Mouse (Mus musculus): ENCODE data around the gene Rab13.

Gene Rab13

GRCm38 (mm10) chr3:90213377-90213866 is at the start of gene Rab13, which contains the start of gene Rps27:
TSS of gene Rab13 (plus strand) at chr3:90213695.
TSS of gene Rps27 (minus strand) at chr3:90213651.
- DNase-seq (ENCODE audit: low spot score in 2 of 2) = peak; percentile 92 to 97

- no peak for DNase-seq (ENCODE audit: low spot score in 2 of 2)
Observed at GRCm38 (mm10) chr3:90179566-90179965, 33.9 kb upstream of the Rab13 start.

GRCm38 (mm10) chr3:90183581-90183980 is 29.9 kb upstream of the Rab13 start:
- no peak for DNase-seq (ENCODE audit: low spot score in 2 of 2)

GRCm38 (mm10) chr3:90190859-90191510 is 22.5 kb upstream of the Rab13 start:
- DNase-seq (ENCODE audit: low spot score in 2 of 2) = no peak

- DNase-seq (ENCODE audit: low spot score in 2 of 2) = no peak
Observed at GRCm38 (mm10) chr3:90194759-90195158, 18.7 kb upstream of the Rab13 start.

GRCm38 (mm10) chr3:90195644-90196043 is 17.9 kb upstream of the Rab13 start:
- no peak for DNase-seq (ENCODE audit: low spot score in 2 of 2)

GRCm38 (mm10) chr3:90197548-90197947 is 15.9 kb upstream of the Rab13 start:
- no peak for DNase-seq (ENCODE audit: low spot score in 2 of 2)

- DNase-seq (ENCODE audit: low spot score in 2 of 2) = no peak
Observed at GRCm38 (mm10) chr3:90202884-90203283, 10.6 kb upstream of the Rab13 start.

- DNase-seq (ENCODE audit: low spot score in 2 of 2) = no peak
Observed at GRCm38 (mm10) chr3:90203619-90204018, 9.9 kb upstream of the Rab13 start.

GRCm38 (mm10) chr3:90204582-90204981 is 8.9 kb upstream of the Rab13 start:
- DNase-seq (ENCODE audit: low spot score in 2 of 2) = no peak

- DNase-seq (ENCODE audit: low spot score in 2 of 2) = no peak
Observed at GRCm38 (mm10) chr3:90208662-90209061, 4.8 kb upstream of the Rab13 start.

GRCm38 (mm10) chr3:90209908-90210566 is 3.5 kb upstream of the Rab13 start:
- no peak for DNase-seq (ENCODE audit: low spot score in 2 of 2)

GRCm38 (mm10) chr3:90211475-90212398 is 1.8 kb upstream of the Rab13 start:
- DNase-seq (ENCODE audit: low spot score in 2 of 2) = no peak

GRCm38 (mm10) chr3:90212723-90213122 is 772 bp upstream of the Rab13 start:
- DNase-seq (ENCODE audit: low spot score in 2 of 2) = no peak

- DNase-seq (ENCODE audit: low spot score in 2 of 2) = peak in 1 of 2 experiments; percentile 17
Observed at GRCm38 (mm10) chr3:90213956-90214684, 625 bp downstream of the Rab13 start.

GRCm38 (mm10) chr3:90215825-90216380 is 2.4 kb downstream of the Rab13 start:
- DNase-seq (ENCODE audit: low spot score in 2 of 2) = no peak

- peak; percentile 26 to 52 for DNase-seq (ENCODE audit: low spot score in 2 of 2)
Observed at GRCm38 (mm10) chr3:90220088-90220487, 6.6 kb downstream of the Rab13 start.

- peak; percentile 34 to 35 for DNase-seq (ENCODE audit: low spot score in 2 of 2)
Observed at GRCm38 (mm10) chr3:90220531-90220951, 7.0 kb downstream of the Rab13 start.

- DNase-seq (ENCODE audit: low spot score in 2 of 2) = no peak
Observed at GRCm38 (mm10) chr3:90221123-90221522, 7.6 kb downstream of the Rab13 start.

- DNase-seq (ENCODE audit: low spot score in 2 of 2) = no peak
Observed at GRCm38 (mm10) chr3:90222455-90222854, 9.0 kb downstream of the Rab13 start.

- DNase-seq (ENCODE audit: low spot score in 2 of 2) = no peak
Observed at GRCm38 (mm10) chr3:90222941-90223340, 9.4 kb downstream of the Rab13 start.
